Mouse (Mus musculus) kidney, adult 2 months (tissue): ENCODE results near the gene Atg5. TPM values are rescaled to one million over a fixed set of nuclear protein-coding genes. Genes with fewer than 3 reads are reported as not detected.
A peak's percentile ranks its signal among the peaks of the same experiment; 100 is the strongest.
"Not testable (repeated sequence)": the region's sequence is repeated elsewhere in the genome, so short reads cannot be mapped to it uniquely, and the experiment has no call there.

Experiments
- DNase-seq: peaks from one replicate; pipeline ENCODE4 v3.0.0; 2021
- H3K27ac ChIP-seq: fragments of 200-500 bp; 2 replicates; pipeline ENCODE4 v1.5.1; 2012; ENCODE audit warnings: low read depth, low read length, control low read depth, inconsistent platforms; ENCODE audit not compliant: insufficient read depth
- H3K27me3 ChIP-seq: fragments of 200-500 bp; replicated peaks from 2 replicates; pipeline ENCODE4 v1.6.1; 2012; ENCODE audit warnings: mild to moderate bottlenecking, moderate library complexity, low read length, inconsistent platforms; ENCODE audit not compliant: control insufficient read depth, insufficient read depth
- H3K36me3 ChIP-seq: fragments of 200-500 bp; 2 replicates; pipeline ENCODE4 v1.6.1; 2012; ENCODE audit warnings: mild to moderate bottlenecking, moderate library complexity, low read length, inconsistent platforms; ENCODE audit not compliant: control insufficient read depth, insufficient read depth
- H3K4me1 ChIP-seq: fragments of 200-500 bp; 2 replicates; pipeline ENCODE4 v1.6.1; 2011; ENCODE audit warnings: low read length; ENCODE audit not compliant: control insufficient read depth, insufficient read depth
- H3K4me3 ChIP-seq: fragments of 200-500 bp; 2 replicates; pipeline ENCODE4 v1.5.1; 2011; ENCODE audit warnings: mild to moderate bottlenecking, low read depth, low read length, control low read depth; ENCODE audit not compliant: insufficient read depth
- CTCF ChIP-seq: fragments of 200-500 bp; conservative IDR thresholded peaks from 2 replicates; pipeline ENCODE4 v1.5.1; 2011; ENCODE audit warnings: low read depth, mild to moderate bottlenecking, control low read depth, low read length, moderate library complexity, mixed read lengths; ENCODE audit not compliant: insufficient read depth, insufficient read length
- POLR2A ChIP-seq: fragments of 200-500 bp; IDR thresholded peaks from one replicate; pipeline ENCODE4 v1.6.1; 2011; ENCODE audit warnings: low read depth, low read length, control low read depth
- WGBS: fragments of 180-500 bp; shearing (Covaris S2); methylation state at CpG from one replicate; pipeline ENCODE4 v1.1.7; 2018; 5-methylcytosine and 5-hydroxymethylcytosine counted together
- polyA plus RNA-seq: library from polyadenylated mRNA; depleted of rRNA; stranded (reverse); fragments of >200 nt; gene quantifications from 2 replicates; pipeline ENCODE4 v1.2.3, GENCODE M21; 2012; rRNA removed

The Atg5 gene
- polyA plus RNA-seq = 11.6 and 13.5 TPM in 2 replicates

- H3K27ac ChIP-seq = peak within 1 kb of the TSS; percentile 39
- DNase-seq = peak; percentile 99
- no peaks in the 10 kb centered on the region for H3K36me3 ChIP-seq
- H3K27me3 ChIP-seq = no peaks in the 10 kb centered on the region
- under 1% methylated on average over 62 of the region's 63 CpGs for WGBS
- H3K4me1 ChIP-seq = peaks cover 5% of the 10 kb centered on the region
- TF ChIP-seq POLR2A = peak; percentile 73
- TF ChIP-seq CTCF = 0 out of 2 replicates have a peak, but pooled peaks have one; percentile 20
- H3K4me3 ChIP-seq = peak within 1 kb of the TSS; percentile 83
Measured at GRCm38 (mm10) chr10:44268145-44268860, at the start of gene Atg5. Gene Atg5 (plus strand): TSS chr10:44268358.

- H3K4me1 ChIP-seq, H3K27ac ChIP-seq, H3K4me3 ChIP-seq, H3K36me3 ChIP-seq, DNase-seq, H3K27me3 ChIP-seq: not testable (repeated sequence)
- 16% methylated on average over 2 of the region's 2 CpGs for WGBS
Measured at GRCm38 (mm10) chr10:44219073-44219472, 49.1 kb upstream of the Atg5 start.

GRCm38 (mm10) chr10:44224345-44224744 is 43.8 kb upstream of the Atg5 start:
- Histone ChIP-seq H3K4me3 (no peak overlapping the region), H3K27me3 (no peaks in the 10 kb centered on the region), H3K4me1 (no peaks in the 10 kb centered on the region), H3K27ac (no peak overlapping the region), H3K36me3 (no peaks in the 10 kb centered on the region)
- no peak for DNase-seq
- TF ChIP-seq POLR2A (no peak), CTCF (no peak)
- 87% methylated on average over 9 of the region's 9 CpGs for WGBS

- TF ChIP-seq CTCF = peak; percentile 32; the same call in 1 of the 2 replicates
- H3K27ac ChIP-seq, H3K4me3 ChIP-seq, H3K4me1 ChIP-seq, H3K36me3 ChIP-seq, H3K27me3 ChIP-seq: not testable (repeated sequence)
- peak; percentile 30 for DNase-seq
- WGBS = 8% methylated on average over 1 of the region's 1 CpGs
Measured at GRCm38 (mm10) chr10:44233351-44233750, 34.8 kb upstream of the Atg5 start.

- WGBS = 32% methylated on average over 7 of the region's 7 CpGs
- H3K4me3 ChIP-seq = not testable (repeated sequence)
Measured at GRCm38 (mm10) chr10:44235298-44235697, 32.9 kb upstream of the Atg5 start.

GRCm38 (mm10) chr10:44256624-44257023 is 11.5 kb upstream of the Atg5 start:
- Histone ChIP-seq H3K4me1 (no peaks in the 10 kb centered on the region), H3K36me3 (no peaks in the 10 kb centered on the region), H3K4me3 (no peak overlapping the region), H3K27ac (no peak overlapping the region), H3K27me3 (no peaks in the 10 kb centered on the region)
- TF ChIP-seq POLR2A = no peak
- TF ChIP-seq CTCF = peak; percentile 20; the same call in 1 of the 2 replicates
- DNase-seq = no peak
- WGBS = 55% methylated on average over 7 of the region's 7 CpGs

More at GRCm38 (mm10) chr10:44235298-44235697, 32.9 kb upstream of the Atg5 start:
- DNase-seq, H3K27ac ChIP-seq, H3K4me1 ChIP-seq, H3K36me3 ChIP-seq, H3K27me3 ChIP-seq: not testable (repeated sequence)

- no peak for TF ChIP-seq POLR2A
- no peak for TF ChIP-seq CTCF
Measured at GRCm38 (mm10) chr10:44265835-44266234, 2.3 kb upstream of the Atg5 start.

More at GRCm38 (mm10) chr10:44265835-44266234, 2.3 kb upstream of the Atg5 start:
- Histone ChIP-seq H3K27me3 (no peaks in the 10 kb centered on the region), H3K4me3 (no peak overlapping the region), H3K4me1 (peaks cover 5% of the 10 kb centered on the region), H3K27ac (no peak overlapping the region), H3K36me3 (no peaks in the 10 kb centered on the region)
- no peak for DNase-seq
- 83% methylated on average over 3 of the region's 3 CpGs for WGBS
